Mouse (Mus musculus) lung, postnatal 0 days (tissue): Measurements from ENCODE around the gene Rab44.

Experiments
- CTCF ChIP-seq: IDR thresholded peaks from 2 replicates; pipeline ENCODE4 v1.5.1; 2016; ENCODE audit warnings: antibody characterized with exemption, mild to moderate bottlenecking
- EP300 ChIP-seq: IDR thresholded peaks from 2 replicates; pipeline ENCODE4 v1.6.1; 2016; ENCODE audit warnings: antibody characterized with exemption, mild to moderate bottlenecking, control low read depth

GRCm38 (mm10) chr17:29071820-29072219 lies 42.1 kb upstream of the Rab44 start:
- TF ChIP-seq EP300 (no peak), CTCF (no peak)
